Mouse (Mus musculus) Patski (cell line): ENCODE results near the gene Gtf2ird1. TPM values are rescaled to one million over a fixed set of nuclear protein-coding genes. Genes with fewer than 3 reads are reported as not detected.
A peak's percentile ranks its signal among the peaks of the same experiment; 100 is the strongest.

Experiments used
- ATAC-seq: fragments of 100-300 bp; one replicate; pipeline ENCODE4 v1.8.0; 2021
- CTCF ChIA-PET: fragments of 350-600 bp; sonication (Branson Sonifier 250); formaldehyde crosslinking; loops from one replicate; lab custom pipeline; 2022; ENCODE audit warnings: inconsistent platforms; lab: Charles Lee
- POLR2A ChIA-PET: fragments of 350-600 bp; sonication (Branson Sonifier 250); formaldehyde crosslinking; loops from one replicate; lab custom pipeline; 2022; ENCODE audit warnings: antibody characterized with exemption, inconsistent platforms; lab: Charles Lee
- DNase-seq: peaks from one replicate; pipeline ENCODE4 v3.0.0-alpha.2; 2011; ENCODE audit warnings: low read depth, low spot score
- H3K27me3 ChIP-seq: fragments of 371-371 bp; one replicate; pipeline ENCODE4 v1.5.1; 2021
- CTCF ChIP-seq: fragments of 100-300 bp; IDR thresholded peaks from one replicate; pipeline ENCODE4 v1.5.1; 2021
- in situ Hi-C: fragments of 300-500 bp; cut with MboI; formaldehyde crosslinking; loops from 3 replicates; pipeline ENCODE4 v1.11.1; 2018; ENCODE audit warnings: low pct_unique_long_range_greater_than_20kb, mixed read lengths
- polyA plus RNA-seq: library from polyadenylated mRNA; unstranded; gene quantifications from one replicate; pipeline ENCODE4 v1.2.3, GENCODE M21; 2021

Gene Gtf2ird1
- polyA plus RNA-seq: 169 TPM

- no peak for DNase-seq
- POLR2A ChIA-PET: interaction anchor here (1.0 to 1.5 kb wide), 6 partner anchors 17 to 71 kb away, joined by 3 to 9 read pairs (median 6); no protein-coding TSS in a partner anchor
- CTCF ChIA-PET: interaction anchor here (0.9 kb wide), 1 partner anchor 10 kb away, joined by 3 read pairs; no protein-coding TSS in a partner anchor
- in situ Hi-C loops: no loop called here
- TF ChIP-seq CTCF: no peak
- peak; percentile 78 for ATAC-seq
- H3K27me3 ChIP-seq: no peaks in the 10 kb centered on the region
Observed at GRCm38 (mm10) chr5:134456503-134456962, at the start of gene Gtf2ird1. Gene Gtf2ird1 (minus strand): TSS chr5:134456716.

GRCm38 (mm10) chr5:134505810-134506292 lies 49.3 kb upstream of the Gtf2ird1 start:
- CTCF ChIA-PET: no interaction called here
- in situ Hi-C loops: no loop called here
- POLR2A ChIA-PET: no interaction called here
- no peak for TF ChIP-seq CTCF
- no peaks in the 10 kb centered on the region for H3K27me3 ChIP-seq
- DNase-seq (no peak), ATAC-seq (no peak)

- DNase-seq (no peak), ATAC-seq (no peak)
- TF ChIP-seq CTCF: no peak
- H3K27me3 ChIP-seq: no peaks in the 10 kb centered on the region
- ChIA-PET POLR2A (no interaction called here), CTCF (interaction anchor here (1.1 to 5.6 kb wide), 6 partner anchors 10 to 114 kb away, joined by 3 to 41 read pairs (median 4); no protein-coding TSS in a partner anchor)
- in situ Hi-C loops: no loop called here
Observed at GRCm38 (mm10) chr5:134502591-134502990, 46.1 kb upstream of the Gtf2ird1 start.

GRCm38 (mm10) chr5:134501453-134501852 lies 44.9 kb upstream of the Gtf2ird1 start:
- ATAC-seq (peak; percentile 14), DNase-seq (no peak)
- in situ Hi-C loops: no loop called here
- ChIA-PET POLR2A (interaction anchor here (1.3 kb wide), 1 partner anchor 40 kb away, joined by 5 read pairs; no protein-coding TSS in a partner anchor), CTCF (interaction anchor here (0.8 to 5.6 kb wide), 8 partner anchors 9 to 190 kb away, joined by 3 to 41 read pairs (median 4); no protein-coding TSS in a partner anchor)
- H3K27me3 ChIP-seq: no peaks in the 10 kb centered on the region
- TF ChIP-seq CTCF: peak; percentile 59

GRCm38 (mm10) chr5:134500681-134501080 lies 44.2 kb upstream of the Gtf2ird1 start:
- CTCF ChIA-PET: interaction anchor here (0.6 to 5.6 kb wide), 14 partner anchors 8 to 116 kb away, joined by 3 to 41 read pairs (median 4); no protein-coding TSS in a partner anchor
- no peak for DNase-seq
- ATAC-seq: no peak
- no peak for TF ChIP-seq CTCF
- H3K27me3 ChIP-seq: no peaks in the 10 kb centered on the region
- in situ Hi-C loops: no loop called here
- POLR2A ChIA-PET: interaction anchor here (1.3 kb wide), 1 partner anchor 41 kb away, joined by 5 read pairs; no protein-coding TSS in a partner anchor

GRCm38 (mm10) chr5:134500062-134500461 lies 43.5 kb upstream of the Gtf2ird1 start:
- POLR2A ChIA-PET: no interaction called here
- in situ Hi-C loops: no loop called here
- H3K27me3 ChIP-seq: no peaks in the 10 kb centered on the region
- TF ChIP-seq CTCF: peak; percentile 87
- DNase-seq (no peak), ATAC-seq (no peak)
- CTCF ChIA-PET: interaction anchor here (0.6 to 5.6 kb wide), 14 partner anchors 7 to 125 kb away, joined by 3 to 41 read pairs (median 4); no protein-coding TSS in a partner anchor

- ChIA-PET POLR2A (no interaction called here), CTCF (interaction anchor here (1.0 to 8.6 kb wide), 4 partner anchors 16 to 120 kb away, joined by 3 to 63 read pairs (median 6); partner anchors contain the start of gene Rfc2)
- DNase-seq (no peak), ATAC-seq (no peak)
- in situ Hi-C loops: loop anchor here (5.0 to 10.0 kb wide), 3 partner anchors 85 to 408 kb away; partner anchors contain the start of genes Rfc2 and Tmem270
- H3K27me3 ChIP-seq: no peaks in the 10 kb centered on the region
- TF ChIP-seq CTCF: no peak
Observed at GRCm38 (mm10) chr5:134497026-134497425, 40.5 kb upstream of the Gtf2ird1 start.

GRCm38 (mm10) chr5:134495796-134496195 lies 39.3 kb upstream of the Gtf2ird1 start:
- TF ChIP-seq CTCF: no peak
- in situ Hi-C loops: loop anchor here (5.0 to 10.0 kb wide), 3 partner anchors 87 to 409 kb away; partner anchors contain the start of genes Rfc2 and Tmem270
- POLR2A ChIA-PET: no interaction called here

GRCm38 (mm10) chr5:134494142-134494541 lies 37.6 kb upstream of the Gtf2ird1 start:
- ATAC-seq: peak; percentile 59
- no peaks in the 10 kb centered on the region for H3K27me3 ChIP-seq
- ChIA-PET CTCF (interaction anchor here (0.6 to 8.6 kb wide), 23 partner anchors 8 to 210 kb away, joined by 3 to 63 read pairs (median 4); partner anchors contain the start of genes Clip2, Lat2 and Rfc2), POLR2A (no interaction called here)
- TF ChIP-seq CTCF: peak; percentile 94
- in situ Hi-C loops: loop anchor here (10.0 kb wide), 1 partner anchor 411 kb away; the partner anchor contains the start of gene Tmem270
- peak; percentile 59 for DNase-seq

More at GRCm38 (mm10) chr5:134495796-134496195, 39.3 kb upstream of the Gtf2ird1 start:
- CTCF ChIA-PET: interaction anchor here (0.9 to 8.6 kb wide), 4 partner anchors 9 to 121 kb away, joined by 3 to 63 read pairs (median 7); partner anchors contain the start of genes Clip2 and Rfc2
- no peak for DNase-seq
- no peaks in the 10 kb centered on the region for H3K27me3 ChIP-seq
- no peak for ATAC-seq

GRCm38 (mm10) chr5:134492956-134493355 lies 36.4 kb upstream of the Gtf2ird1 start:
- H3K27me3 ChIP-seq: no peaks in the 10 kb centered on the region
- POLR2A ChIA-PET: interaction anchor here (0.9 kb wide), 2 partner anchors 90 to 189 kb away, joined by 3 to 4 read pairs; no protein-coding TSS in a partner anchor
- ATAC-seq (no peak), DNase-seq (no peak)
- CTCF ChIA-PET: interaction anchor here (0.8 to 8.6 kb wide), 13 partner anchors 9 to 151 kb away, joined by 3 to 63 read pairs (median 5); partner anchors contain the start of gene Rfc2
- no peak for TF ChIP-seq CTCF
- in situ Hi-C loops: loop anchor here (10.0 kb wide), 1 partner anchor 412 kb away; the partner anchor contains the start of gene Tmem270
